Mouse (Mus musculus) A20 (cell line): ENCODE measurements around the gene Celf5.

Experiments used
- DNase-seq: peaks from one replicate; pipeline ENCODE4 v3.0.0-alpha.2; 2011; ENCODE audit warnings: low read depth, low spot score

The Celf5 gene

GRCm38 (mm10) chr10:81482533-81482889 lies at the start of gene Celf5:
Gene Celf5 (minus strand): TSS chr10:81482709.
- peak; percentile 65 for DNase-seq

GRCm38 (mm10) chr10:81526779-81527178 lies 44.3 kb upstream of the Celf5 start:
- peak; percentile 86 for DNase-seq

- DNase-seq = no peak
These were observed 42.6 kb upstream of the Celf5 start for GRCm38 (mm10) chr10:81525017-81525694.

- no peak for DNase-seq
These were observed 41.6 kb upstream of the Celf5 start, which contains the start of gene Gna15 for GRCm38 (mm10) chr10:81524051-81524605. Gene Gna15 (minus strand): TSS chr10:81524225.

GRCm38 (mm10) chr10:81523570-81523969 lies 41.1 kb upstream of the Celf5 start:
- no peak for DNase-seq

GRCm38 (mm10) chr10:81523142-81523541 lies 40.6 kb upstream of the Celf5 start:
- DNase-seq = no peak

GRCm38 (mm10) chr10:81519978-81520365 lies 37.5 kb upstream of the Celf5 start:
- no peak for DNase-seq

- DNase-seq = peak; percentile 77
These were observed 36.9 kb upstream of the Celf5 start for GRCm38 (mm10) chr10:81519227-81519977.

- DNase-seq = peak; percentile 91
These were observed 36.0 kb upstream of the Celf5 start for GRCm38 (mm10) chr10:81518546-81518945.

GRCm38 (mm10) chr10:81517227-81517626 lies 34.7 kb upstream of the Celf5 start:
- peak; percentile 90 for DNase-seq

GRCm38 (mm10) chr10:81513798-81514197 lies 31.3 kb upstream of the Celf5 start:
- no peak for DNase-seq

GRCm38 (mm10) chr10:81510246-81510810 lies 27.8 kb upstream of the Celf5 start:
- DNase-seq = no peak

GRCm38 (mm10) chr10:81507691-81508489 lies 25.4 kb upstream of the Celf5 start:
- DNase-seq = no peak

- peak; percentile 34 for DNase-seq
These were observed 24.6 kb upstream of the Celf5 start for GRCm38 (mm10) chr10:81507095-81507494.

GRCm38 (mm10) chr10:81505016-81505664 lies 22.6 kb upstream of the Celf5 start:
- no peak for DNase-seq

- peak; percentile 74 for DNase-seq
These were observed 20.1 kb upstream of the Celf5 start for GRCm38 (mm10) chr10:81502658-81503057.

GRCm38 (mm10) chr10:81501863-81502262 lies 19.4 kb upstream of the Celf5 start:
- no peak for DNase-seq

- DNase-seq = no peak
These were observed 17.5 kb upstream of the Celf5 start, which contains the start of gene S1pr4 for GRCm38 (mm10) chr10:81500032-81500431. Gene S1pr4 (minus strand): TSS chr10:81500132.

- no peak for DNase-seq
These were observed 16.9 kb upstream of the Celf5 start for GRCm38 (mm10) chr10:81499250-81499901.
